Mouse (Mus musculus) hindbrain, embryonic 12.5 days (tissue): ENCODE data around the gene Eln. TPM values are rescaled to one million over a fixed set of nuclear protein-coding genes. Genes with fewer than 3 reads are reported as not detected.

ENCODE experiments used
- ATAC-seq: fragments of 200-750 bp; cut with Nextera tagmentation; 2 replicates; pipeline ENCODE4 v1.8.0; 2017; ENCODE audit warnings: moderate TSS enrichment; ENCODE audit not compliant: low FRiP score
- H3K27ac ChIP-seq: fragments of 300-500 bp; sonication (generic); 2 replicates; pipeline ENCODE4 v1.5.1; 2016; ENCODE audit warnings: mild to moderate bottlenecking
- H3K27me3 ChIP-seq: fragments of 300-500 bp; sonication (generic); 2 replicates; pipeline ENCODE4 v1.6.1; 2016; ENCODE audit warnings: mild to moderate bottlenecking
- H3K36me3 ChIP-seq: fragments of 300-500 bp; sonication (generic); 2 replicates; pipeline ENCODE4 v1.6.1; 2016; ENCODE audit warnings: mild to moderate bottlenecking
- H3K4me1 ChIP-seq: fragments of 300-500 bp; sonication (generic); 2 replicates; pipeline ENCODE4 v1.6.1; 2016
- H3K4me2 ChIP-seq: fragments of 300-500 bp; sonication (generic); replicated peaks from 2 replicates; pipeline ENCODE4 v1.6.1; 2016; ENCODE audit warnings: mild to moderate bottlenecking
- H3K4me3 ChIP-seq: fragments of 300-500 bp; sonication (generic); 2 replicates; pipeline ENCODE4 v1.5.1; 2016; ENCODE audit warnings: mild to moderate bottlenecking
- H3K9ac ChIP-seq: fragments of 300-500 bp; sonication (generic); 2 replicates; pipeline ENCODE4 v1.6.1; 2016; ENCODE audit warnings: mild to moderate bottlenecking, moderate library complexity
- H3K9me3 ChIP-seq: fragments of 300-500 bp; sonication (generic); replicated peaks from 2 replicates; pipeline ENCODE4 v1.6.1; 2016; ENCODE audit warnings: mild to moderate bottlenecking
- WGBS: fragments of 180-500 bp; shearing (Covaris S2); methylation state at CpG from one replicate; pipeline ENCODE4 v1.1.7; 2016; 5-methylcytosine and 5-hydroxymethylcytosine counted together
- polyA plus RNA-seq: library from polyadenylated mRNA; unstranded; fragments of >200 nt; fragmentation: Nextera tagmentation; extraction: Ambion mirVana; gene quantifications from 2 replicates; pipeline ENCODE4 v1.2.1, GENCODE M21; 2016

Eln gene
- polyA plus RNA-seq, 1 experiment from 2014 or later, result 7.2 TPM

GRCm38 (mm10) chr5:134678031-134678430 lies 69.1 kb downstream of the Eln start:
- H3K9me3 ChIP-seq, result no peaks in the 10 kb centered on the region
- H3K4me3 ChIP-seq, result no peak overlapping the region
- H3K9ac ChIP-seq, result no peak overlapping the region
- H3K27ac ChIP-seq, result no peak overlapping the region
- no peaks in the 10 kb centered on the region for H3K27me3 ChIP-seq
- 82% methylated on average over 3 of the region's 3 CpGs for WGBS
- H3K4me2 ChIP-seq, result no peak overlapping the region
- no peak for ATAC-seq
- H3K4me1 ChIP-seq, result peaks cover 44% of the 10 kb centered on the region
- H3K36me3 ChIP-seq, result peaks cover 33% of the 10 kb centered on the region

- peaks cover 46% of the 10 kb centered on the region for H3K4me1 ChIP-seq
- H3K27me3 ChIP-seq, result no peaks in the 10 kb centered on the region
- H3K27ac ChIP-seq, result peak overlapping the region; percentile 92; the same call in 1 of the 2 replicates
- H3K9me3 ChIP-seq, result no peaks in the 10 kb centered on the region
- no peak overlapping the region for H3K4me2 ChIP-seq
- no peak overlapping the region for H3K4me3 ChIP-seq
- peaks cover 33% of the 10 kb centered on the region for H3K36me3 ChIP-seq
- H3K9ac ChIP-seq, result peak overlapping the region; percentile 61; the same call in 1 of the 2 replicates
- WGBS, result 83% methylated on average over 5 of the region's 5 CpGs
- no peak for ATAC-seq
Measured at GRCm38 (mm10) chr5:134677491-134677890, 69.6 kb downstream of the Eln start.

- H3K4me1 ChIP-seq, result peaks cover 57% of the 10 kb centered on the region
- peak; percentile 90 for ATAC-seq
Measured at GRCm38 (mm10) chr5:134675956-134676759, 71.0 kb downstream of the Eln start.

GRCm38 (mm10) chr5:134674977-134675376 lies 72.1 kb downstream of the Eln start:
- Histone ChIP-seq H3K4me2 (no peak overlapping the region), H3K27ac (peak overlapping the region; percentile 92; the same call in 1 of the 2 replicates), H3K27me3 (no peaks in the 10 kb centered on the region), H3K4me1 (peaks cover 48% of the 10 kb centered on the region), H3K36me3 (peaks cover 27% of the 10 kb centered on the region), H3K9me3 (no peaks in the 10 kb centered on the region), H3K9ac (peak overlapping the region; percentile 13; the same call in 1 of the 2 replicates), H3K4me3 (no peak overlapping the region)
- ATAC-seq, result no peak
- WGBS, result 78% methylated on average over 5 of the region's 5 CpGs

More at GRCm38 (mm10) chr5:134675956-134676759, 71.0 kb downstream of the Eln start:
- WGBS, result 3% methylated on average over 14 of the region's 14 CpGs
- H3K27ac ChIP-seq, result peak overlapping the region; percentile 92
- no peaks in the 10 kb centered on the region for H3K9me3 ChIP-seq
- H3K4me3 ChIP-seq, result peak overlapping the region; percentile 30
- peak overlapping the region; percentile 61 for H3K9ac ChIP-seq
- H3K36me3 ChIP-seq, result peaks cover 32% of the 10 kb centered on the region
- no peaks in the 10 kb centered on the region for H3K27me3 ChIP-seq
- H3K4me2 ChIP-seq, result peak overlapping the region; percentile 65

GRCm38 (mm10) chr5:134672611-134673010 lies 74.5 kb downstream of the Eln start:
- 90% methylated on average over 6 of the region's 6 CpGs for WGBS
- no peaks in the 10 kb centered on the region for H3K27me3 ChIP-seq
- H3K4me2 ChIP-seq, result no peak overlapping the region
- no peak for ATAC-seq
- no peaks in the 10 kb centered on the region for H3K9me3 ChIP-seq
- H3K36me3 ChIP-seq, result peaks cover 41% of the 10 kb centered on the region
- H3K9ac ChIP-seq, result no peak overlapping the region
- peak overlapping the region; percentile 81 for H3K27ac ChIP-seq
- no peak overlapping the region for H3K4me3 ChIP-seq
- peaks cover 41% of the 10 kb centered on the region for H3K4me1 ChIP-seq

- no peaks in the 10 kb centered on the region for H3K9me3 ChIP-seq
- no peak overlapping the region for H3K4me2 ChIP-seq
- no peak overlapping the region for H3K4me3 ChIP-seq
- 71% methylated on average over 1 of the region's 1 CpGs for WGBS
- H3K4me1 ChIP-seq, result peaks cover 37% of the 10 kb centered on the region
- no peak for ATAC-seq
- H3K27me3 ChIP-seq, result no peaks in the 10 kb centered on the region
- H3K9ac ChIP-seq, result no peak overlapping the region
- H3K36me3 ChIP-seq, result peaks cover 45% of the 10 kb centered on the region
- peak overlapping the region; percentile 81 for H3K27ac ChIP-seq
Measured at GRCm38 (mm10) chr5:134672198-134672516, 75.0 kb downstream of the Eln start.

- ATAC-seq, result peak; percentile 57
Measured at GRCm38 (mm10) chr5:134671335-134672197, 75.6 kb downstream of the Eln start.

GRCm38 (mm10) chr5:134669001-134669708 lies 78.0 kb downstream of the Eln start:
- Histone ChIP-seq H3K27ac (no peak overlapping the region), H3K9me3 (no peaks in the 10 kb centered on the region), H3K36me3 (peaks cover 72% of the 10 kb centered on the region), H3K4me1 (peaks cover 13% of the 10 kb centered on the region), H3K4me2 (no peak overlapping the region), H3K9ac (peak overlapping the region; percentile 24; the same call in 1 of the 2 replicates), H3K4me3 (no peak overlapping the region), H3K27me3 (no peaks in the 10 kb centered on the region)
- no peak for ATAC-seq
- WGBS, result 75% methylated on average over 20 of the region's 20 CpGs

More at GRCm38 (mm10) chr5:134671335-134672197, 75.6 kb downstream of the Eln start:
- no peak overlapping the region for H3K4me3 ChIP-seq
- H3K4me1 ChIP-seq, result peaks cover 31% of the 10 kb centered on the region
- 0 out of 2 replicates have a peak overlapping the region, but pooled peaks have one; percentile 10 for H3K9ac ChIP-seq
- H3K27ac ChIP-seq, result peak overlapping the region; percentile 81
- no peaks in the 10 kb centered on the region for H3K9me3 ChIP-seq
- H3K36me3 ChIP-seq, result peaks cover 49% of the 10 kb centered on the region
- no peaks in the 10 kb centered on the region for H3K27me3 ChIP-seq
- no peak overlapping the region for H3K4me2 ChIP-seq
- WGBS, result 48% methylated on average over 17 of the region's 17 CpGs

GRCm38 (mm10) chr5:134668495-134668894 lies 78.6 kb downstream of the Eln start:
- Histone ChIP-seq H3K4me1 (peaks cover 13% of the 10 kb centered on the region), H3K9ac (peak overlapping the region; percentile 24; the same call in 1 of the 2 replicates), H3K27ac (no peak overlapping the region), H3K27me3 (no peaks in the 10 kb centered on the region), H3K4me2 (no peak overlapping the region), H3K36me3 (peaks cover 79% of the 10 kb centered on the region), H3K9me3 (no peaks in the 10 kb centered on the region), H3K4me3 (no peak overlapping the region)
- WGBS, result 28% methylated on average over 8 of the region's 8 CpGs
- 0 out of 2 replicates have a peak, but pooled peaks have one; percentile 24 for ATAC-seq

- Histone ChIP-seq H3K27me3 (no peaks in the 10 kb centered on the region), H3K9me3 (no peaks in the 10 kb centered on the region), H3K27ac (0 out of 2 replicates have a peak overlapping the region, but pooled peaks have one; percentile 4), H3K4me1 (peaks cover 6% of the 10 kb centered on the region), H3K9ac (peak overlapping the region; percentile 39), H3K4me2 (no peak overlapping the region), H3K36me3 (peaks cover 52% of the 10 kb centered on the region), H3K4me3 (no peak overlapping the region)
- peak; percentile 47; the same call in 1 of the 2 replicates for ATAC-seq
- WGBS, result 74% methylated on average over 4 of the region's 4 CpGs
Measured at GRCm38 (mm10) chr5:134656708-134657107, 90.4 kb downstream of the Eln start.
